Mouse (Mus musculus) midbrain, postnatal 0 days (tissue): ENCODE results near the gene Celsr1. TPM values are rescaled to one million over a fixed set of nuclear protein-coding genes. Genes with fewer than 3 reads are reported as not detected.

Source experiments
- ATAC-seq: fragments of 200-750 bp; cut with Nextera tagmentation; 2 replicates; pipeline ENCODE4 v1.8.0; 2017; ENCODE audit warnings: moderate number of reproducible peaks, mild to moderate bottlenecking, moderate TSS enrichment, moderate library complexity; ENCODE audit not compliant: low FRiP score
- DNase-seq: peaks from one replicate; pipeline ENCODE4 v3.0.0-alpha.2; 2015; ENCODE audit warnings: low spot score
- H3K27ac ChIP-seq: fragments of 300-500 bp; sonication (generic); 2 replicates; pipeline ENCODE4 v1.5.1; 2014; ENCODE audit warnings: low read depth, mild to moderate bottlenecking, low read length, mixed read lengths
- H3K27me3 ChIP-seq: fragments of 300-500 bp; sonication (generic); 2 replicates; pipeline ENCODE4 v1.6.1; 2014; ENCODE audit warnings: low read length, control low read depth, mixed read lengths; ENCODE audit not compliant: insufficient read depth
- H3K36me3 ChIP-seq: fragments of 300-500 bp; sonication (generic); 2 replicates; pipeline ENCODE4 v1.6.1; 2014; ENCODE audit warnings: low read length, control low read depth, mixed read lengths; ENCODE audit not compliant: insufficient read depth
- H3K4me1 ChIP-seq: fragments of 300-500 bp; sonication (generic); 2 replicates; pipeline ENCODE4 v1.6.1; 2014; ENCODE audit warnings: mild to moderate bottlenecking, control low read depth, antibody characterized with exemption, low read length, mixed read lengths; ENCODE audit not compliant: insufficient read depth
- H3K4me2 ChIP-seq: fragments of 300-500 bp; sonication (generic); 2 replicates; pipeline ENCODE4 v1.6.1; 2014; ENCODE audit warnings: low read depth, mild to moderate bottlenecking, low read length, mixed read lengths; ENCODE audit not compliant: poor library complexity, severe bottlenecking
- H3K4me3 ChIP-seq: fragments of 300-500 bp; sonication (generic); 2 replicates; pipeline ENCODE4 v1.5.1; 2014; ENCODE audit warnings: low read depth, mild to moderate bottlenecking, low read length, moderate library complexity
- H3K9ac ChIP-seq: fragments of 300-500 bp; sonication (generic); replicated peaks from 2 replicates; pipeline ENCODE4 v1.6.1; 2014; ENCODE audit warnings: mild to moderate bottlenecking, low read length, moderate library complexity, mixed read lengths; ENCODE audit not compliant: poor library complexity, severe bottlenecking
- H3K9me3 ChIP-seq: fragments of 300-500 bp; sonication (generic); 2 replicates; pipeline ENCODE4 v1.6.1; 2016; ENCODE audit warnings: low read length, control low read depth
- CTCF ChIP-seq: IDR thresholded peaks from 2 replicates; pipeline ENCODE4 v1.5.1; 2016; ENCODE audit warnings: antibody characterized with exemption, mild to moderate bottlenecking
- WGBS: fragments of 180-500 bp; shearing (Covaris S2); extraction: QIAGEN DNeasy Blood & Tissue Kit; methylation state at CpG from one replicate; pipeline ENCODE4 v1.1.7; 2014; 5-methylcytosine and 5-hydroxymethylcytosine counted together
- polyA plus RNA-seq: library from polyadenylated mRNA; unstranded; fragments of >200 nt; fragmentation: Nextera tagmentation; extraction: Ambion mirVana; gene quantifications from 2 replicates; pipeline ENCODE4 v1.2.1, GENCODE M21; 2015
- total RNA-seq: library from RNA; depleted of rRNA; stranded (reverse); fragments of >200 nt; gene quantifications from 2 replicates; pipeline ENCODE4 v1.2.3, GENCODE M21; 2014

Gene Celsr1
- total and polyA plus RNA-seq, 2 experiments from 2014 or later: 0.79 to 15.0 TPM

GRCm38 (mm10) chr15:86061221-86061620 lies 27.6 kb upstream of the Celsr1 start:
- H3K9ac ChIP-seq: 0 out of 2 replicates have a peak overlapping the region, but pooled peaks have one; percentile 39

GRCm38 (mm10) chr15:86060581-86060980 lies 27.0 kb upstream of the Celsr1 start:
- H3K4me1 ChIP-seq: peaks cover 38% of the 10 kb centered on the region
- no peak for DNase-seq

More at GRCm38 (mm10) chr15:86061221-86061620, 27.6 kb upstream of the Celsr1 start:
- H3K9me3 ChIP-seq: no peaks in the 10 kb centered on the region
- H3K4me3 ChIP-seq: peak overlapping the region; percentile 85; the same call in 1 of the 2 replicates
- WGBS: 91% methylated on average over 7 of the region's 7 CpGs
- H3K4me1 ChIP-seq: peaks cover 38% of the 10 kb centered on the region
- DNase-seq: no peak
- H3K36me3 ChIP-seq: no peaks in the 10 kb centered on the region
- no peak overlapping the region for H3K27ac ChIP-seq
- no peak for TF ChIP-seq CTCF
- peak overlapping the region; percentile 89 for H3K4me2 ChIP-seq
- H3K27me3 ChIP-seq: no peaks in the 10 kb centered on the region
- ATAC-seq: no peak

GRCm38 (mm10) chr15:86059835-86060380 lies 26.3 kb upstream of the Celsr1 start:
- peaks cover 38% of the 10 kb centered on the region for H3K4me1 ChIP-seq
- 73% methylated on average over 7 of the region's 7 CpGs for WGBS

More at GRCm38 (mm10) chr15:86060581-86060980, 27.0 kb upstream of the Celsr1 start:
- Histone ChIP-seq H3K27ac (no peak overlapping the region), H3K36me3 (no peaks in the 10 kb centered on the region), H3K9me3 (no peaks in the 10 kb centered on the region), H3K27me3 (no peaks in the 10 kb centered on the region), H3K9ac (0 out of 2 replicates have a peak overlapping the region, but pooled peaks have one; percentile 39), H3K4me3 (peak overlapping the region; percentile 85; the same call in 1 of the 2 replicates), H3K4me2 (peak overlapping the region; percentile 89)
- WGBS: 67% methylated on average over 12 of the region's 12 CpGs
- ATAC-seq: no peak
- TF ChIP-seq CTCF: no peak

GRCm38 (mm10) chr15:86058931-86059834 lies 25.6 kb upstream of the Celsr1 start:
- peak; percentile 51 for DNase-seq
- WGBS: 1% methylated on average over 47 of the region's 49 CpGs
- H3K9ac ChIP-seq: peak overlapping the region; percentile 96

More at GRCm38 (mm10) chr15:86059835-86060380, 26.3 kb upstream of the Celsr1 start:
- Histone ChIP-seq H3K36me3 (no peaks in the 10 kb centered on the region), H3K9me3 (no peaks in the 10 kb centered on the region), H3K27me3 (no peaks in the 10 kb centered on the region), H3K27ac (no peak overlapping the region; the same call in 1 of the 2 replicates), H3K4me3 (peak overlapping the region; percentile 85; the same call in 1 of the 2 replicates), H3K4me2 (peak overlapping the region; percentile 89), H3K9ac (peak overlapping the region; percentile 96)
- no peak for ATAC-seq
- TF ChIP-seq CTCF: no peak
- no peak for DNase-seq

GRCm38 (mm10) chr15:86058394-86058915 lies 24.9 kb upstream of the Celsr1 start:
- Histone ChIP-seq H3K4me3 (peak overlapping the region; percentile 85), H3K9me3 (no peaks in the 10 kb centered on the region), H3K36me3 (no peaks in the 10 kb centered on the region), H3K27ac (peak overlapping the region; percentile 96), H3K27me3 (no peaks in the 10 kb centered on the region), H3K4me1 (peaks cover 38% of the 10 kb centered on the region), H3K4me2 (peak overlapping the region; percentile 89), H3K9ac (peak overlapping the region; percentile 96)
- WGBS: 4% methylated on average over 32 of the region's 70 CpGs
- no peak for TF ChIP-seq CTCF
- ATAC-seq (peak; percentile 75), DNase-seq (peak; percentile 94)

More at GRCm38 (mm10) chr15:86058931-86059834, 25.6 kb upstream of the Celsr1 start:
- H3K27ac ChIP-seq: peak overlapping the region; percentile 96
- H3K4me3 ChIP-seq: peak overlapping the region; percentile 85
- no peaks in the 10 kb centered on the region for H3K27me3 ChIP-seq
- ATAC-seq: peak; percentile 66
- H3K4me1 ChIP-seq: peaks cover 38% of the 10 kb centered on the region
- no peaks in the 10 kb centered on the region for H3K9me3 ChIP-seq
- peak overlapping the region; percentile 89 for H3K4me2 ChIP-seq
- TF ChIP-seq CTCF: no peak
- H3K36me3 ChIP-seq: no peaks in the 10 kb centered on the region
